Mouse (Mus musculus) stomach, embryonic 14.5 days (tissue): ENCODE measurements around the gene Gm20532. TPM values are rescaled to one million over a fixed set of nuclear protein-coding genes. Genes with fewer than 3 reads are reported as not detected.

Experiments used
- ATAC-seq: fragments of 200-750 bp; cut with Nextera tagmentation; 2 replicates; pipeline ENCODE4 v1.8.0; 2017; ENCODE audit warnings: low read depth, moderate TSS enrichment; ENCODE audit not compliant: insufficient number of reproducible peaks, insufficient read depth, low FRiP score
- H3K27ac ChIP-seq: fragments of 300-500 bp; sonication (generic); 2 replicates; pipeline ENCODE4 v1.5.1; 2014; ENCODE audit warnings: mild to moderate bottlenecking, low read length, moderate library complexity, mixed read lengths
- H3K27me3 ChIP-seq: fragments of 300-500 bp; sonication (generic); 2 replicates; pipeline ENCODE4 v1.6.1; 2014; ENCODE audit warnings: low read length, control low read depth, mixed read lengths; ENCODE audit not compliant: control insufficient read depth, insufficient read depth
- H3K36me3 ChIP-seq: fragments of 300-500 bp; sonication (generic); 2 replicates; pipeline ENCODE4 v1.6.1; 2014; ENCODE audit warnings: mild to moderate bottlenecking, control low read depth, low read length, moderate library complexity, mixed read lengths; ENCODE audit not compliant: control insufficient read depth, insufficient read depth
- H3K4me1 ChIP-seq: fragments of 300-500 bp; sonication (generic); 2 replicates; pipeline ENCODE4 v1.6.1; 2014; ENCODE audit warnings: low read length, control low read depth, mixed read lengths; ENCODE audit not compliant: control insufficient read depth, insufficient read depth
- H3K4me2 ChIP-seq: fragments of 300-500 bp; sonication (generic); replicated peaks from 2 replicates; pipeline ENCODE4 v1.6.1; 2014; ENCODE audit warnings: low read depth, low read length, control low read depth
- H3K4me3 ChIP-seq: fragments of 300-500 bp; sonication (generic); 2 replicates; pipeline ENCODE4 v1.5.1; 2014; ENCODE audit warnings: low read depth, low read length, control low read depth
- H3K9ac ChIP-seq: fragments of 300-500 bp; sonication (generic); replicated peaks from 2 replicates; pipeline ENCODE4 v1.6.1; 2014; ENCODE audit warnings: low read depth, mild to moderate bottlenecking, control low read depth, low read length, moderate library complexity, mixed read lengths
- H3K9me3 ChIP-seq: fragments of 300-500 bp; sonication (generic); 2 replicates; pipeline ENCODE4 v1.6.1; 2016; ENCODE audit warnings: low read depth, low read length, control low read depth; ENCODE audit not compliant: control insufficient read depth
- WGBS: fragments of 180-500 bp; shearing (Covaris S2); extraction: QIAGEN DNeasy Blood & Tissue Kit; methylation state at CpG from one replicate; pipeline ENCODE4 v1.1.7; 2014; 5-methylcytosine and 5-hydroxymethylcytosine counted together
- polyA plus RNA-seq: library from polyadenylated mRNA; unstranded; fragments of >200 nt; fragmentation: Nextera tagmentation; extraction: Ambion mirVana; gene quantifications from 2 replicates; pipeline ENCODE4 v1.2.1, GENCODE M21; 2014

The Gm20532 gene
- polyA plus RNA-seq, 1 experiment from 2014 or later = not detected

DNA sequence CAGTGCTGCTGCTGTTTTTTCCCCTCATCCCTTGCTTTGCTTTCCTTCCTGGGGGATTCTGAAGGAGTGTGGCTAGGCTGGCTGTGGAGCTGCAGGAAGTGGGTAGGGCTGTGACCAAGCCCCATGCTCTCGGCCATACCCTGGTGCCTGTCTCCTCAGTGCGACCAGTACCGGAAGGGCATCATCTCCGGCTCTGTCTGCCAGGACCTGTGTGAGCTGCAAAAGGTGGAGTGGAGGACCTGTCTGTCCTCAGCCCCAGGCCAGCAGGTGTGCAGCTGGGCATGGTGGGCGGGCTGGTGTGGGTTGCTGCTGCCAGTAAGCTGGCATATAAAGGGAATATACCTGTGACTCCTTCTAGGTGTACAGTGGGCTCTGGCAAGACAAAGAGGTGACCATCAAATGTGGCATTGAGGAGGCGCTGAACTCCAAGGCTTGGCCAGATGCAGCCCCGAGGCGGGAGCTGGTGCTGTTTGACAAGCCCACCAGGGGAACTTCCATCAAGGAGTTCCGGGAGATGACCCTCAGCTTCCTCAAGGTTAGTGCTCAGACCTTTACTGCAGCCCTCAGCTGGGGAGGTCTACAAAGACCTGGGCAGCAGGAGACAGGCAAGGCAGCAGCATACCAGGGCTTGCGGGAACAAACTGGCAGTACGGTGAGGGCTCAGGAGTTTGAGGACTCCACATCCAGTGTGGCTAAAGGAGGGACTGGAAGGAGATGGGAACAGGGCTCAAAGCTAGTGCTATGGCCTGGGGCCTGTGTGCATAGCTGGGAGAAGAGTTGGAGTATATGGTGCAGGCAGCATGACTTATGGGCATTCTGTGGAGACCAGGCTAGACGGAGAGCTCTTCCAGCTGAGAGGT lies 48.4 kb downstream of the Gm20532 start:
- no peak overlapping the region for H3K9ac ChIP-seq
- peaks cover 16% of the 10 kb centered on the region for H3K4me1 ChIP-seq
- no peaks in the 10 kb centered on the region for H3K9me3 ChIP-seq
- no peak overlapping the region for H3K4me2 ChIP-seq
- H3K4me3 ChIP-seq = no peak overlapping the region
- 59% methylated on average over 12 of the region's 12 CpGs for WGBS
- peaks cover 34% of the 10 kb centered on the region for H3K36me3 ChIP-seq
- ATAC-seq = no peak
- H3K27ac ChIP-seq = no peak overlapping the region
- no peaks in the 10 kb centered on the region for H3K27me3 ChIP-seq

DNA sequence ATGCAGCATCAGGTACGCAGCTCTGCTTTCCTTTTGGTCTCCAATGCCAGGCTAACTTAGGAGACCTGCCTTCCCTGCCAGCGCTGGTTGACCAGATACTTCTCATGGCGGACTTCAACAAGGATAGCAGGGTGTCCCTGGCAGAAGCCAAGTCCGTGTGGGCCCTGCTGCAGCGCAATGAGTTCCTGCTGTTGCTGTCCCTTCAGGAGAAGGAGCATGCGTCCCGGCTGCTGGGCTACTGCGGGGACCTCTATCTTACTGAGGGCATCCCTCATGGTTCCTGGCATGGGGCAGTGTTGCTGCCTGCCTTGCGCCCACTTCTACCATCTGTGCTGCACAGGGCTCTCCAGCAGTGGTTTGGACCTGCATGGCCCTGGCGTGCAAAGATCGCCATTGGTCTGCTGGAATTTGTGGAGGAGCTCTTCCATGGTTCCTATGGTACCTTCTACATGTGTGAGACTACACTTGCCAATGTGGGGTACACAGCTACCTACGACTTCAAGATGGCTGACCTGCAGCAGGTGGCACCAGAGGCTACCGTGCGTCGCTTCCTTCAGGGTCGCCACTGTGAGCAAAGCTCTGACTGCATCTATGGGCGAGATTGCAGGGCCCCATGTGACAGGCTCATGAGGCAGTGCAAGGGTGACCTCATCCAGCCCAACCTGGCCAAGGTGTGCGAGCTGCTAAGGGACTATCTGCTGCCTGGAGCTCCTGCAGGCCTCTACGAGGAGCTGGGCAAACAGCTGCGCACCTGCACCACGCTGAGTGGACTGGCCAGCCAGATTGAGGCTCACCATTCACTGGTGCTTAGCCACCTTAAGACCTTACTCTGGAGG lies 49.3 kb downstream of the Gm20532 start:
- H3K27me3 ChIP-seq = no peaks in the 10 kb centered on the region
- peaks cover 16% of the 10 kb centered on the region for H3K4me1 ChIP-seq
- H3K9ac ChIP-seq = no peak overlapping the region
- H3K4me3 ChIP-seq = no peak overlapping the region
- WGBS = 68% methylated on average over 21 of the region's 21 CpGs
- H3K27ac ChIP-seq = no peak overlapping the region
- ATAC-seq = no peak
- H3K9me3 ChIP-seq = no peaks in the 10 kb centered on the region
- H3K36me3 ChIP-seq = peaks cover 34% of the 10 kb centered on the region
- no peak overlapping the region for H3K4me2 ChIP-seq

DNA sequence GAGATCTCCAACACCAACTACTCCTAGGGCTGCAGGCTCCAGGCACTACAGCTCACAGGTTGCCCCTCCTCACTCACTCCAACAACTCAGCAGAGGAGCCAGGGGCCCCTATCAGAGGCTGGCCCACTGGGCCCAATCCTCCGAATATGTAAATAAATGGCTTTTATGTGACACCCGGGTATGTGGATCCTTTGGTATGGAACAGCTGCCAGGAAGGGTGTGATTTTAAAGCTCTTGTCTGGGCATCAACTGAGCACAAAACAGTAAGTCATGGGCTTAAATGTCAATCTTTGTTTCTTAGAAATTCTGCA lies 49.8 kb downstream of the Gm20532 start:
- 45% methylated on average over 2 of the region's 2 CpGs for WGBS
- no peaks in the 10 kb centered on the region for H3K27me3 ChIP-seq
- H3K9ac ChIP-seq = no peak overlapping the region
- no peak overlapping the region for H3K4me3 ChIP-seq
- ATAC-seq = no peak
- no peaks in the 10 kb centered on the region for H3K9me3 ChIP-seq
- peaks cover 34% of the 10 kb centered on the region for H3K36me3 ChIP-seq
- H3K4me1 ChIP-seq = peaks cover 16% of the 10 kb centered on the region
- H3K27ac ChIP-seq = no peak overlapping the region
- H3K4me2 ChIP-seq = no peak overlapping the region

DNA sequence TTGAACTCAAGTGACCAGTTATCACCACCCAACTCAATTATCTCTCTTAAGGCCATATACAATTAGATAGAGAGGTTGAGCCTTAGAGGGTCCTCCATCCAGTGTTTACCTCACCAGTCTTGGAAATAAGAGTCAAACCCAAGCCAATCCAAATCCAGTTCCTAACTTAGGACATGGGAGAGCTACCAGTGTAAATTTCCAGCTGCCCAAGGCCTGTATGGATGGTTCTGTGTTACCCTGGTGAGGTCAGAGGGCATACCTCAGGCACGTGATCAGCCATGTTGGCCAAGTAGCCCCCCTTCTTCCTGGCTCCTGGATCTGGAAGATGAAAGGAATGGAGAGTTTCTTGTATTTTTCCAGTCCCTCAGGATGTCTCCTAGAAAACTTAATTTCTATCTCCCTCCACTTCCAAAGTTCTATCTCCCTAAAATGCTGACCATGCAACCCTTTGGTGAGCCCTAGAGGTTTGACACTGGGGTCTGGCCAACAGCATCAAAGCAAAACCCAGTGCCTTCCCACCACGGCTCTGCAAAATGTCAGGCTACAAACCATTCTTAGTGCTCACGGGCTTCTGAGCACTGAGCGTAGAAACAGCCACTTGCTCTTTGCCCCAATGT lies 51.0 kb downstream of the Gm20532 start:
- Histone ChIP-seq H3K4me3 (peak overlapping the region; percentile 88; the same call in 1 of the 2 replicates), H3K4me1 (peaks cover 16% of the 10 kb centered on the region), H3K4me2 (no peak overlapping the region), H3K27ac (no peak overlapping the region), H3K36me3 (peaks cover 34% of the 10 kb centered on the region), H3K27me3 (no peaks in the 10 kb centered on the region), H3K9ac (no peak overlapping the region), H3K9me3 (no peaks in the 10 kb centered on the region)
- ATAC-seq = no peak
- WGBS = 73% methylated on average over 4 of the region's 4 CpGs

DNA sequence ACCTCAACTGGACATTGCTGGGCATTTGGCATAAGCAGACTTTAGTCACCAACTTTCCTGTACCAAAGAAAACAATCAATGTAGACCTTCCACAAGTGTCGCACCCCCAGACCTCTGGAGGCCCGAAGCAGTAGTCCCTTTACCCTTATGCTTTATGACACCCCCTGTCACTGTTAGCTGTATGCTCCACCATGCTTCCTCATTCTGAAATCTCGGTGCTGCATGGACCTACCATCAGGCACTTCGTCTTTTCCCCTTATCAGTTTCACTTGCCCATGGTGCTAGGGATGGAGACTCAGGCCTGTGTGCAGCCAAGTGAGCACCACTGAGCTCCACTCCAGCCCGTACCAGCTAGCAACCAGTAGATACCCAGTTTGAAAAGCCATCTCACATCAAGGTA lies 51.6 kb downstream of the Gm20532 start:
- H3K36me3 ChIP-seq = peaks cover 34% of the 10 kb centered on the region
- 78% methylated on average over 5 of the region's 5 CpGs for WGBS
- no peaks in the 10 kb centered on the region for H3K9me3 ChIP-seq
- peaks cover 16% of the 10 kb centered on the region for H3K4me1 ChIP-seq
- peak overlapping the region; percentile 72 for H3K4me2 ChIP-seq
- ATAC-seq = no peak
- H3K4me3 ChIP-seq = peak overlapping the region; percentile 88; the same call in 1 of the 2 replicates
- H3K9ac ChIP-seq = no peak overlapping the region
- no peaks in the 10 kb centered on the region for H3K27me3 ChIP-seq
- H3K27ac ChIP-seq = no peak overlapping the region

DNA sequence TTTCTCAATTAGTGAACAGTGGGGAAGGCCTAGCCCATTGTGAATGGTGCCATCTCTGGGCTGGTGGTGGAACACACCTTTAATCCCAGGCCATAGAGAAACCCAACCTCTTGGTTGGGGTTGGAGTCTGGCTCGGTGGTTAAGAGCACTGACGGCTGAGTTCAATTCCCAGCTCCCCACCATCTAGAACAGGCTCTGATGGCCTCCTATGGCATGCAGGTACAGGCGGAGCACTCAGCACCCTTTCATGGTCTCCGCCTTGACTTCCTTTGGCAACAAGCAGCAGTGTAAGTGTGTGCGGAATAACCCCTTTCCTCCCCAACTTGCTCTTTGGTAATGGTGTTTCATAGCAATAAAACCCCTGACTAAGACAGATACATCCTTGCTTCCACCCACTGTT lies 52.1 kb downstream of the Gm20532 start:
- Histone ChIP-seq H3K27ac (no peak overlapping the region), H3K4me2 (peak overlapping the region; percentile 72), H3K36me3 (peaks cover 34% of the 10 kb centered on the region), H3K9ac (peak overlapping the region; percentile 95), H3K4me1 (peaks cover 16% of the 10 kb centered on the region), H3K4me3 (peak overlapping the region; percentile 88), H3K27me3 (no peaks in the 10 kb centered on the region), H3K9me3 (no peaks in the 10 kb centered on the region)
- WGBS = 66% methylated on average over 5 of the region's 5 CpGs
- ATAC-seq = no peak

DNA sequence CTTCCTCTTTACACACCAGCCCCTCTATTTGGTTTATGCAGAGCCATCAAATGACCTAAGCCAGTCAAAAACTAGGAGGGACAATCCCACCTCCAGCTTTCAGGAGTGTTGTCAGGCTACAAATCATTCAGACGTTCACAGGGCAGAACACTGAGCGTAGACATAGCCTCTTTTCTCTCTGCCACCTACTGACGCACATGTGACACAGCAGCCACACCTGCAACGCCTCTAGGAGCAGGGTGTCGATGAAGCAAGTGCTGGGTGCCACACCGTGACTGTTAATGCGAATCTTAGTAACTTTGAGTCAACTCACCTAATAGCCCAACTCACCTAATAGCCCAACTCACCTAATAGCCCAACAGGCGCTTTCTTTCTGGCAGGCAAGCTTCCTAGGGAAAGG lies 52.6 kb downstream of the Gm20532 start:
- Histone ChIP-seq H3K4me1 (peaks cover 16% of the 10 kb centered on the region), H3K9ac (peak overlapping the region; percentile 95), H3K27me3 (no peaks in the 10 kb centered on the region), H3K36me3 (peaks cover 34% of the 10 kb centered on the region), H3K27ac (no peak overlapping the region), H3K4me3 (peak overlapping the region; percentile 88), H3K9me3 (no peaks in the 10 kb centered on the region), H3K4me2 (peak overlapping the region; percentile 72)
- peak; percentile 39; the same call in 1 of the 2 replicates for ATAC-seq
- 4% methylated on average over 8 of the region's 8 CpGs for WGBS
